Mouse (Mus musculus): Measurements from ENCODE around the gene Zkscan4. TPM values are rescaled to one million over a fixed set of nuclear protein-coding genes. Genes with fewer than 3 reads are reported as not detected.

Zkscan4 gene
- polyA plus RNA-seq, 1 experiment from 2014 or later, result 0.33 TPM

GRCm38 (mm10) chr13:21530136-21530535 is 51.4 kb downstream of the Zkscan4 start:
- peak overlapping the region; percentile 75 for H3K4me2 ChIP-seq
- WGBS (ENCODE audit: insufficient replicate concordance), result 32% methylated on average over 7 of the region's 7 CpGs
- ATAC-seq (ENCODE audit: low read depth), result no peak
- no peaks in the 10 kb centered on the region for H3K27me3 ChIP-seq
- no peaks in the 10 kb centered on the region for H3K9me3 ChIP-seq (replicated peaks)
- no peak overlapping the region for H3K27ac ChIP-seq
- peaks cover 15% of the 10 kb centered on the region for H3K4me1 ChIP-seq (replicated peaks)
- H3K9ac ChIP-seq, result peak overlapping the region; percentile 30; the same call in 1 of the 2 replicates
- peak overlapping the region; percentile 74 for H3K4me3 ChIP-seq (replicated peaks)
- DNase-seq, result no peak
- peaks cover 15% of the 10 kb centered on the region for H3K36me3 ChIP-seq

- peaks cover 15% of the 10 kb centered on the region for H3K4me1 ChIP-seq (replicated peaks)
- H3K4me2 ChIP-seq, result peak within 1 kb of the TSS; percentile 75
- DNase-seq, result peak; percentile 82
- no peaks in the 10 kb centered on the region for H3K27me3 ChIP-seq
- WGBS (ENCODE audit: insufficient replicate concordance), result under 1% methylated on average over 39 of the region's 39 CpGs
- peak within 1 kb of the TSS; percentile 73 for H3K27ac ChIP-seq
- H3K36me3 ChIP-seq, result peaks cover 11% of the 10 kb centered on the region
- peak; percentile 97 for ATAC-seq (ENCODE audit: low read depth)
- no peaks in the 10 kb centered on the region for H3K9me3 ChIP-seq (replicated peaks)
- peak within 1 kb of the TSS; percentile 74 for H3K4me3 ChIP-seq (replicated peaks)
- H3K9ac ChIP-seq, result peak within 1 kb of the TSS; percentile 84
Observed at GRCm38 (mm10) chr13:21530781-21531201, 52.1 kb downstream of the Zkscan4 start, which contains the start of gene Zkscan8. Zkscan8 (minus strand) TSS chr13:21531120.

MicroRNAs within 50 kb of the gene (microRNA counts, 519-probe panel; counts per million panel counts)
- 5,169 counts per million, percentile 54 among the panel's probes with 10 or more counts for microRNA mmu-miR-1896

Small RNAs within 50 kb of the gene (microRNA-seq; reads per million reads assigned to microRNA genes)
- gene Mir1896, result not detected

Other genes with a start within 250 kb of the Zkscan4 start
- not detected in 2 replicates for gene Gpx5, start 186.2 kb upstream of the Zkscan4 start, polyA plus RNA-seq (2015; fragmentation: Nextera tagmentation; extraction: Ambion mirVana)
- gene Gpx6, start 166.8 kb upstream of the Zkscan4 start, polyA plus RNA-seq (2015; fragmentation: Nextera tagmentation; extraction: Ambion mirVana), result not detected in 2 replicates
- not detected in 2 replicates for gene Olfr1367, start 132.0 kb upstream of the Zkscan4 start, polyA plus RNA-seq (2015; fragmentation: Nextera tagmentation; extraction: Ambion mirVana)
- 4.4 and 5.0 TPM in 2 replicates for gene Zscan12, start 116.1 kb upstream of the Zkscan4 start, polyA plus RNA-seq (2015; fragmentation: Nextera tagmentation; extraction: Ambion mirVana)
- 30.1 and 33.6 TPM in 2 replicates for gene Zkscan3, start 76.2 kb upstream of the Zkscan4 start, polyA plus RNA-seq (2015; fragmentation: Nextera tagmentation; extraction: Ambion mirVana)
- 1.6 and 1.7 TPM in 2 replicates for gene Pgbd1, start 37.8 kb upstream of the Zkscan4 start, polyA plus RNA-seq (2015; fragmentation: Nextera tagmentation; extraction: Ambion mirVana)
- gene Zscan26, start 25.2 kb upstream of the Zkscan4 start, polyA plus RNA-seq (2015; fragmentation: Nextera tagmentation; extraction: Ambion mirVana), result 7.0 and 7.6 TPM in 2 replicates
- gene Nkapl, start 10.4 kb upstream of the Zkscan4 start, polyA plus RNA-seq (2015; fragmentation: Nextera tagmentation; extraction: Ambion mirVana), result 0.86 and 0.92 TPM in 2 replicates
- gene Gm10065, start 534 bp downstream of the Zkscan4 start, polyA plus RNA-seq (2015; fragmentation: Nextera tagmentation; extraction: Ambion mirVana), result not detected in 2 replicates
- gene AK157302, start 16.3 kb downstream of the Zkscan4 start, polyA plus RNA-seq (2015; fragmentation: Nextera tagmentation; extraction: Ambion mirVana), result 0.65 and 0.77 TPM in 2 replicates
- gene Gm11273, start 22.5 kb downstream of the Zkscan4 start, polyA plus RNA-seq (2015; fragmentation: Nextera tagmentation; extraction: Ambion mirVana), result 6.6 and 7.4 TPM in 2 replicates
- gene Zkscan8, start 52.2 kb downstream of the Zkscan4 start, polyA plus RNA-seq (2015; fragmentation: Nextera tagmentation; extraction: Ambion mirVana), result 1.1 and 1.2 TPM in 2 replicates
- not detected in 2 replicates for gene Olfr1366, start 63.9 kb downstream of the Zkscan4 start, polyA plus RNA-seq (2015; fragmentation: Nextera tagmentation; extraction: Ambion mirVana)
- gene Olfr1535, start 81.0 kb downstream of the Zkscan4 start, polyA plus RNA-seq (2015; fragmentation: Nextera tagmentation; extraction: Ambion mirVana), result not detected in 2 replicates
- not detected in 2 replicates for gene Olfr1364, start 102.9 kb downstream of the Zkscan4 start, polyA plus RNA-seq (2015; fragmentation: Nextera tagmentation; extraction: Ambion mirVana)
- not detected in 2 replicates for gene Olfr1362, start 135.1 kb downstream of the Zkscan4 start, polyA plus RNA-seq (2015; fragmentation: Nextera tagmentation; extraction: Ambion mirVana)
- gene Olfr11, start 163.6 kb downstream of the Zkscan4 start, polyA plus RNA-seq (2015; fragmentation: Nextera tagmentation; extraction: Ambion mirVana), result not detected in 2 replicates
- gene Olfr1361, start 184.5 kb downstream of the Zkscan4 start, polyA plus RNA-seq (2015; fragmentation: Nextera tagmentation; extraction: Ambion mirVana), result not detected in 2 replicates
- gene Olfr1360, start 198.5 kb downstream of the Zkscan4 start, polyA plus RNA-seq (2015; fragmentation: Nextera tagmentation; extraction: Ambion mirVana), result not detected in 2 replicates
- not detected in 2 replicates for gene Olfr1359, start 219.2 kb downstream of the Zkscan4 start, polyA plus RNA-seq (2015; fragmentation: Nextera tagmentation; extraction: Ambion mirVana)
- 1.8 and 3.0 TPM in 2 replicates for gene Hist1h2bl, start 237.2 kb downstream of the Zkscan4 start, polyA plus RNA-seq (2015; fragmentation: Nextera tagmentation; extraction: Ambion mirVana)
- gene Hist1h2ai, start 237.5 kb downstream of the Zkscan4 start, polyA plus RNA-seq (2015; fragmentation: Nextera tagmentation; extraction: Ambion mirVana), result 15.6 and 39.6 TPM in 2 replicates
- gene Hist1h3h, start 238.8 kb downstream of the Zkscan4 start, polyA plus RNA-seq (2015; fragmentation: Nextera tagmentation; extraction: Ambion mirVana), result 5.8 and 11.7 TPM in 2 replicates
- 4.3 and 8.6 TPM in 2 replicates for gene Hist1h2bm, start 243.1 kb downstream of the Zkscan4 start, polyA plus RNA-seq (2015; fragmentation: Nextera tagmentation; extraction: Ambion mirVana)

Measured in liver, embryonic 13.5 days (tissue).